Mouse (Mus musculus): ENCODE measurements around the gene Gzmf. TPM values are rescaled to one million over a fixed set of nuclear protein-coding genes. Genes with fewer than 3 reads are reported as not detected.

Gzmf gene
- not detected for polyA plus RNA-seq (2014; fragmentation: Illumina TruSeq; extraction: RNeasy Lipid Tissue Mini Kit (QIAGEN cat#74804); ENCODE audit: low read depth, low replicate concordance)

GRCm38 (mm10) chr14:56211317-56211716 is at the start of gene Gzmf:
Gene Gzmf, minus strand, starts transcription at chr14:56211417.

GRCm38 (mm10) chr14:56234556-56234955 is 23.3 kb upstream of the Gzmf start, which contains the start of gene Gzmc:
Gene Gzmc, minus strand, starts transcription at chr14:56234656.

GRCm38 (mm10) chr14:56174499-56174898 is 36.7 kb downstream of the Gzmf start, which contains the start of gene Gzmn:
Gene Gzmn, minus strand, starts transcription at chr14:56174599.

GRCm38 (mm10) chr14:56159479-56159878 is 51.7 kb downstream of the Gzmf start, which contains the start of gene Gzmg:
Gene Gzmg, minus strand, starts transcription at chr14:56159579.

Other genes with a start within 250 kb of the Gzmf start
- gene Mcpt1, start 193.4 kb downstream of the Gzmf start, polyA plus RNA-seq (2014; fragmentation: Illumina TruSeq; extraction: RNeasy Lipid Tissue Mini Kit (QIAGEN cat#74804); ENCODE audit: low read depth, low replicate concordance): not detected
- gene Mcpt9, start 180.9 kb downstream of the Gzmf start, polyA plus RNA-seq (2014; fragmentation: Illumina TruSeq; extraction: RNeasy Lipid Tissue Mini Kit (QIAGEN cat#74804); ENCODE audit: low read depth, low replicate concordance): not detected
- gene Mcpt2, start 169.4 kb downstream of the Gzmf start, polyA plus RNA-seq (2014; fragmentation: Illumina TruSeq; extraction: RNeasy Lipid Tissue Mini Kit (QIAGEN cat#74804); ENCODE audit: low read depth, low replicate concordance): not detected
- gene Mcpt4, start 149.1 kb downstream of the Gzmf start, polyA plus RNA-seq (2014; fragmentation: Illumina TruSeq; extraction: RNeasy Lipid Tissue Mini Kit (QIAGEN cat#74804); ENCODE audit: low read depth, low replicate concordance): 3.5 TPM
- gene Mcpt8, start 126.1 kb downstream of the Gzmf start, polyA plus RNA-seq (2014; fragmentation: Illumina TruSeq; extraction: RNeasy Lipid Tissue Mini Kit (QIAGEN cat#74804); ENCODE audit: low read depth, low replicate concordance): not detected
- gene Ctsg, start 108.8 kb downstream of the Gzmf start, polyA plus RNA-seq (2014; fragmentation: Illumina TruSeq; extraction: RNeasy Lipid Tissue Mini Kit (QIAGEN cat#74804); ENCODE audit: low read depth, low replicate concordance): not detected
- not detected for gene Gzme, start 90.8 kb downstream of the Gzmf start, polyA plus RNA-seq (2014; fragmentation: Illumina TruSeq; extraction: RNeasy Lipid Tissue Mini Kit (QIAGEN cat#74804); ENCODE audit: low read depth, low replicate concordance)
- not detected for gene Gzmd, start 78.8 kb downstream of the Gzmf start, polyA plus RNA-seq (2014; fragmentation: Illumina TruSeq; extraction: RNeasy Lipid Tissue Mini Kit (QIAGEN cat#74804); ENCODE audit: low read depth, low replicate concordance)
- not detected for gene Gzmg, start 51.8 kb downstream of the Gzmf start, polyA plus RNA-seq (2014; fragmentation: Illumina TruSeq; extraction: RNeasy Lipid Tissue Mini Kit (QIAGEN cat#74804); ENCODE audit: low read depth, low replicate concordance)
- gene Gzmn, start 36.8 kb downstream of the Gzmf start, polyA plus RNA-seq (2014; fragmentation: Illumina TruSeq; extraction: RNeasy Lipid Tissue Mini Kit (QIAGEN cat#74804); ENCODE audit: low read depth, low replicate concordance): not detected
- not detected for gene Gzmc, start 23.2 kb upstream of the Gzmf start, polyA plus RNA-seq (2014; fragmentation: Illumina TruSeq; extraction: RNeasy Lipid Tissue Mini Kit (QIAGEN cat#74804); ENCODE audit: low read depth, low replicate concordance)
- gene Gzmb, start 50.8 kb upstream of the Gzmf start, polyA plus RNA-seq (2014; fragmentation: Illumina TruSeq; extraction: RNeasy Lipid Tissue Mini Kit (QIAGEN cat#74804); ENCODE audit: low read depth, low replicate concordance): not detected
- gene Atp12a, start 153.7 kb upstream of the Gzmf start, polyA plus RNA-seq (2014; fragmentation: Illumina TruSeq; extraction: RNeasy Lipid Tissue Mini Kit (QIAGEN cat#74804); ENCODE audit: low read depth, low replicate concordance): not detected
- gene Rnf17, start 191.2 kb upstream of the Gzmf start, polyA plus RNA-seq (2014; fragmentation: Illumina TruSeq; extraction: RNeasy Lipid Tissue Mini Kit (QIAGEN cat#74804); ENCODE audit: low read depth, low replicate concordance): 0.21 TPM